Mouse (Mus musculus) left cerebral cortex, postnatal 25 days (tissue): Measurements from ENCODE around the gene Miga1. TPM values are rescaled to one million over a fixed set of nuclear protein-coding genes. Genes with fewer than 3 reads are reported as not detected.

Experiments used
- DNase-seq, 2 experiments: peaks; one replicate each; pipeline ENCODE4 v3.0.0; 2022; ENCODE audit warnings: low spot score in 2 of 2, mixed read lengths in 1 of 2
- intact Hi-C: fragments of 180-260 bp; cut with DNase I; formaldehyde crosslinking; loops from one replicate; pipeline ENCODE4 v1.15.1; 2025
- total RNA-seq, 2 experiments: library from RNA; stranded (reverse); gene quantifications; 2 replicates each; pipeline ENCODE4 v1.2.3; 2021

The Miga1 gene
- 10 to 100 TPM; 71.7 to 84.0 TPM for total RNA-seq

DNA sequence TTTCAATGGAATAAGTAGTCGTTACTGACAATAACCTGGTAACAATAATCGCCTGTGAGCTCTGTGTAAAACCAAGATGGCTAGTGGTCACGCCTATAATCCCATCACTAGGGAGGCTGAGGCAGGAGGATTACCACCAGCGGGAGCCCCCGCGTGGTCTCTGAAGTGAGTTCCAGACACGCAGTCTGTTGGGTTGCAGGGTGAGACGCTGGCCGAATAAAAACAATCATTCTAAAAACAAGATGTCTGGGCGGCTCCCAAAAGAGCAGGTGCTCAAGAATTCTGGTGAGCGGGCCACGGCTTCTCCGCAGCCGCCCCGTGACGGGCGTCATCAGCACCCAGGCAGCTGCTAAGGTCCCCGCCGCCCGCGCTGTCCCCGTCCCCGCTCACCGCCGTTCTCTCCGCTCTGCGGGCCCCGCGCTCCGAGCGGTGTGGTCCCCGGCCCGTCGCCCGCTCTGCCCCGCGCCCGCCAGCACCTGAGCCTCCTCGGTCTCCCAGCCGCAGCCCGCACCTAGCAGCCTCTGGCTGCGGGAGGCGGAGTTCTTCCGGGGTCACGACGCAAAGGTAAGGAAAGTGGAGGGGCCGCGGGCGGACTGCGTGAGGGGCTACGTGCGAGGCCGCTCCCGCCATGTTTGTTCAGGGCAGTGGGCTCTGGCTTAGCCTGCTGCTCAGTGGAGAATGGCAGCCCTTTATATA is at the start of gene Miga1:
Gene Miga1, minus strand, starts transcription at position 546 of the 696 bp plus-strand sequence.
- peak; percentile 86 to 91 for DNase-seq
- intact Hi-C loops = no loop called here

GRCm38 (mm10) chr3:152384106-152384505 is 43.9 kb upstream of the Miga1 start:
- intact Hi-C loops = no loop called here
- DNase-seq = no peak

GRCm38 (mm10) chr3:152376063-152376462 is 35.9 kb upstream of the Miga1 start:
- intact Hi-C loops = no loop called here
- no peak for DNase-seq

DNA sequence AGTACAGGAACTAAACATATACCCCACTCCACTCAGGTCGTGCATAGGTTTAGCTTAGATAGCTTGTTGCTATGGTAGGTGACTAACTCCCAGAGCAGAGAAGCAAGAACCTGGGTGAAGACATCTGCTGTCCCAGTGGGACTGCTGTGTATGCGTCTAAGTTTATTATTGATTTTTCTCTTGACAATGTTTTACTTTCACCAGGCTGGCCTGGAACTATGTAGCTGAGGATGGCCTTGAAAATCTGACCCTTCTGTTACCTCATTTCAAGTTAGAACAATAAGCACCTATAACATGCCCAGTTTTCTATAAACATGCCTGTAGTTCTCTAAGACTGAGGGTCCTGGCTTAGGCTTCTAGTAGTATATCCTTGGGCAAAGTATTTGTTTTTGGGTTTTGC is 24.0 kb upstream of the Miga1 start:
- DNase-seq = no peak
- intact Hi-C loops = no loop called here

GRCm38 (mm10) chr3:152359151-152359550 is 18.9 kb upstream of the Miga1 start:
- intact Hi-C loops = no loop called here
- no peak for DNase-seq

DNA sequence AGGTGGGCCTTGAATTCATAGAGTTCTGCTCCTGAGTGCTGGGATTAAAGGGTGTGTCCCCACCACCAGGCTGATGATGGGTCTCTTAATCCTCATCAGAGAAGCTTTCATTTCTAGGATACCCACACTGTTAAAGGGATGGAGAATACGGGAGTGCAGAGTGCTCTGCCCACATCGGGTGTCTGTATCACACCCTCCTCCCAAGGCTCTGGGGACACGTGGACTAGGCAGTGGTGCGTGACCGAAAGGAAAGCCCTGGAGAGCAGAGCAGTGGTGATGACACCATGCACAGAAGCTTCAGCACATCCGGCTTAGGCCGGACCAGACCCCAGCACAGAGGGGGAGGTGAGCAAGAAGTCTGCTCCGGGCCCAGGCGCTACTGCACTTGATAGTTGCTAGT is 16.5 kb upstream of the Miga1 start:
- intact Hi-C loops = no loop called here
- DNase-seq = no peak

GRCm38 (mm10) chr3:152355361-152355760 is 15.2 kb upstream of the Miga1 start:
- intact Hi-C loops = no loop called here

GRCm38 (mm10) chr3:152353434-152354177 is 13.4 kb upstream of the Miga1 start:
- intact Hi-C loops = no loop called here
- DNase-seq = no peak

More at GRCm38 (mm10) chr3:152355361-152355760, 15.2 kb upstream of the Miga1 start:
- DNase-seq = no peak

- no peak for DNase-seq
- intact Hi-C loops = no loop called here
These were observed 12.1 kb upstream of the Miga1 start for GRCm38 (mm10) chr3:152352289-152352688.

GRCm38 (mm10) chr3:152350966-152351365 is 10.8 kb upstream of the Miga1 start:
- no peak for DNase-seq
- intact Hi-C loops = no loop called here

DNA sequence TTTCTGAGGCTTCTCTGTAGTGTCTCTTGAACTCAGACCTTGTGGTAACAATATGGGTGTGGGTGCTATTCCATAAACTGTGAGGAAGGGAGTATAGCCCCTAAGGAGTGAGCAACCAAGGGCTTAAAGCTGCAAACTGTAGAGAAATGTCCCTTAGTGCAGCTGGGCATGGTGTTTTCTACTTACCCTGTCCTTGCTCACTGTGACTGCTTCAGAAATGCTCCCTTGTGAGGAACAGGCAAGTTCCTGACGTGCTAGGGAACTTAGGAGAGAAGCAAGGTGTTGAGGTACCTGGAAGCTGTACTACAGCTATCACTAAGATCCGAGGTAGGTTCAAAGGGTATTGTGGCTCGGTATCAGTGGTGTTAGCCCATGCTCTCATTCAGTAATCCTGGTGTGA is 10.2 kb upstream of the Miga1 start:
- intact Hi-C loops = no loop called here
- no peak for DNase-seq

GRCm38 (mm10) chr3:152348011-152348830 is 8.0 kb upstream of the Miga1 start:
- intact Hi-C loops = no loop called here
- no peak for DNase-seq

DNA sequence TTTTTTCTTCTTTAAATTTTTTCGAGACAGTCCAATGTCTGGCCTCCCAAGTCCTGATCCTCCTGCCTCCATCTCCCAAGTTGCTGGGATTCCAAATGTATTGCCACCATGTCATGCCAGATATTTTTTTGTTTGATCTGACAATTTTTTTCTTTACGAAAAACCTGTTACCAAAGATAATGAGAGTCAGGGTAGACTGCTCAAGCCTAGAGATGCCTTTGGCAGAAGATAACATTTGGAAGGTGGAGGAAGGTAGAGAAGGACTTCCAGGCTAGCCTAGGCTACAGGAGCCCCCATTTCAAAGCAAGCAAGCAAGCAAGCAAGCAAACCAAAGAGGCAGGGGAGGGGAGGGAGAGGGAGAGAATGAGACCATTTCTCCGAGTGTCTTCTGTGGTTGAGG is 7.0 kb upstream of the Miga1 start:
- DNase-seq = no peak
- intact Hi-C loops = no loop called here

DNA sequence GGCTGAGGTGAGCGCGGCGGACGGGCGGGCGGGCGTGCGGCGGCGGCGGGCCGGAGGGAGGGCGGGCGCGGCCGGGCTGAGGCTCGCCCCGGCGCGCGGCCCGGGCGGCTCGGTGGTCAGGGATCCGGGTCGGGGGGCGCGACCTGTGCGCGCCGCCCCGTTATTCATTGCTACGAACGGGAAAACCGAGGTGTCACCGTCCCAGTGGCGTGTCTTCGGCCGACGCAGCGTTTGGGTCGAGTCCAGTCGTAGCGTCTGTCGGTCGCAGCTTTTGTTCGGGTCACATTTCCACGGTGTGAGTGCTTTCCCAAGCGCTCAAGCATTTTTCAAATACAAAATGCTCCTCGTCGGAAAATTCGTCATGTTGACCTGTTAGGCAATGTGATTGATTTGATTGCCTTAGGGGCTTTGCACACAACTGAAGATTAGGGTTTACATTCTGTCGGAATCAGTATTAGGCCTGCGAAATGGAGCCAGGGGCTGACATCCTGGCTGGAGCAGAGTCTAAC is 6.5 kb upstream of the Miga1 start:
- intact Hi-C loops = no loop called here
- DNase-seq = peak; percentile 30 to 35

DNA sequence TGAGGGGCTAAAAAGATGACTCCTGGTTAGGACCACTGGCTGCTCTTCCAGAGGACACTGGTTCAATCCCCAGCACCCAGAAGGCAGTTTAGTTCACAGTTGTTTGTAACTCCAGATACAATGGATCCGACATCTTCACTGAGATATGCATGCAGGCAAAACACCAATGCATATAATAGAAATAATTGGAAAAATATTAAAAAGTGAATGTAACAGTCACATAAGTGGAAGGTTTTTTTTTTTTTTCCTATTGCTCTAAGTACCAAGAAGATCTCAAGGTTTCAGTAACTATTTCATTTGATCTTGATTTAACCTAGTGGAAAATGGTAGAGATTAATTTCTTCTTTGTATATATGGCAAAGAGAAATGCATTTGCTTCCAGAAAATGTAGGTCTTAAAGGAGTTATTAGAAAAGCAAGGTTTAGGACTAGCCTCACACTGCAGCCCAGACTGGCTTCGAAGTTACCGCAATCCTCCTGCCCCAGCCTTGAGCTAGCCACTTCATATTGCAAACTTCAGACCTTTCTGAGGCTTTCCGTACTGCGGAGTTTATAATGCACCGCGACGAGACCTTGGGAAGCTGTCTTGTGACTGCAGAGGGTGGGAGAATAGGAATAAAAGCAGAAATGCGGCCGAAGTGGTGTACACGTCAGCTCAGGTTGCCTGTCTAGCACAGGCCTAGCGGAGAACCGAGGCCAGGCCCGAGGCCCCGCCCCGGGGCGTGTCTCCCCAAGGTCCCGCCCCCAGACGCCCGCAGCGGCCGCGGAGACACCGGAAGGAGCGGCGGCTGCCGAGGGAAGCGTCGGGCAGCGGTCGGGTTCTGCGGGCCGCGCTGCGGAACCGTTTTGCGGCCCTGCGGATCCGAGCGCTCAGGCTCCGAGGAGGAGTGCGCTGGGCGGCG is 5.8 kb upstream of the Miga1 start, which contains the start of gene Usp33:
Gene Usp33, plus strand, starts transcription at position 747 of the 901 bp plus-strand sequence.
- peak; percentile 94 to 96 for DNase-seq
- intact Hi-C loops = no loop called here

DNA sequence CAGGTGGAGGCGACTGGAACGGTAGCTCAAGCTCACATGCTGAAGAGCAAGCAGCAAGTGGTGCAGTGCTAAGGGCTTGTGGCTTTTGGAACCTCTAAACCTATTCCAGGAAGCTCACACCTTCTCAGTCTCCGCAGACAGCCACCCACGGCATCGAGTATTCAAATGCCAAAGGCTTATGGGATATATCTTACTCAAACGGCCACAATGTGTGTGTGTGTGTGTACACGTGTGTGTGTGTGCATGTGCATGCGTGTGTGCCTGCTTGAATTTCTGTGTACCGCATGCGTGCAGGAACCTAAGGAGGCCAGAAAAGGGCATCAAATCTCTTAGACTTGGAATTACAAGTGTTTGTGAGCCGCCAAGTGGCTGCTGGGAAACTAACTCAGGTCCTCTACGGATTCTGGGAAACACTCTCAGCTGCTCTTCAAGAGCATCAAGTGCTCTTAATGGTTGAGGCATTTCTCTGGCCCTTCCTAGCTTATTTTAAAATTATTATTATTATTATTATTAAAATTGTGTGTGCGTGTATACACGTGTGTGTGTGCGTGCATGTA is 2.8 kb upstream of the Miga1 start:
- intact Hi-C loops = no loop called here
- DNase-seq = no peak

DNA sequence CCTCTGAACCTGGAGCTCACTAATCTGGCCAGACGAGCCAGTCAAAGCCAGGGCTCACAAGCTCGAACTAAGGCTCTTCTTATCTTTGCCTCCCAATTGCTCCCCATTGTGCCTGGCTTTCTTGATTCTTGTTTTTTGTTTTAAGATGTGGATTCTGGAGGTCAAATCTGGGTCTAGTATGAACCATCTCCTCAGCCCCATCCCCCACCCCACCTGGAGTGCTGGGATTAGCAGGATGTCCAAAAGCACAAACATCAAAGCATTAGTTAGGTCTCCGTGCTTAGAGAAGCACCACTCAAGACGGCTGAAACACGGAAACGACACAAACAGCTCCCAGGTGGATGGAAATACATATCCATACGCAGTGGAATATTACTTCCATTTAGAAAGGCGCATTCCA is 4.1 kb downstream of the Miga1 start:
- intact Hi-C loops = no loop called here
- DNase-seq = no peak

GRCm38 (mm10) chr3:152333641-152334040 is 6.6 kb downstream of the Miga1 start:
- no peak for DNase-seq
- intact Hi-C loops = no loop called here
